Comparison of ENCODE assay signal across 8 mouse cellular contexts in the genomic region with DNA sequence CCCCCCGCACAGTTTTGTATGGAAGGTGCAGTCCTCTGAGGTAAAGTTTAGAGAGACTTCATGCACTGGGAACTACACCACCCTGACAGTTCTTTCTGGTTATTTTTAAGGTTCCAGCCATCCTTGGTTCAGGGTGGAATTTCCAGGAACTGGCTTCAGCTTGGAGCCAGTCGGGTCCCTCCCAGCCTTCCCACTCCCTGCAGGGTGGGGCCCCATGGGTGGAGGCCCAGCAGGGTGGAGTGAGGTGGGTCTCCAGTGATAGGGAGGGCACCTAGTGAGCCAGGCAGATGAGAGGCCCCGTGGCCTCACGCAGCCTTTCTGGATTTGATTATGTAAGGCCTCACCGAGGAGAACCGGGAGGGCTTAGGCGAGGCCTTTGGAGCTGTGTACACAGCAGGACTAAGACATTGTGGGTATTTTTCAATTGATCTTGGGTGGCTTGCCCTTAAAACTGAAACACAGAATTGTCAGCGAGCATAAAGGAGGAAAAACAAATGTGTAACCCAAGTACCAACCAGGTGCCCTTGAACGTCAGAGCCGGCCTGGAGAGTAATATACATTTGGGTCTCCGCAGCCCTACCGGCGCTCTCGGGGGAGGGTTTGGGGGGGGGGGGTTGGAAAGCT. TPM values are rescaled to one million over a fixed set of nuclear protein-coding genes. Genes with fewer than 3 reads are reported as not detected.
DNase-seq lines count a peak whose midpoint lies in the region; ATAC-seq and TF ChIP-seq lines count a peak whose summit lies in the region.

No protein-coding gene starts in this region.

- DNase-seq in right cerebral cortex, postnatal 25 days: peak; percentile 23
- DNase-seq in right cerebral cortex, postnatal 10 days (ENCODE audit: low spot score in 2 of 2): no peak
- DNase-seq in heart, adult 2 months: peak; percentile 84 to 86
- DNase-seq in kidney, adult 18-20 months: peak; percentile 76
- DNase-seq in lung, embryonic 14.5 days: peak; percentile 53
- DNase-seq in cerebellum, adult 18-20 months: no peak

- TF ChIP-seq CTCF in cortical plate, adult 2 months (IDR thresholded peaks at IDR 0.05; ENCODE audit: extremely low read depth, insufficient read depth, low read length): no peak
- no peak for TF ChIP-seq CTCF in heart, adult 2 months (IDR thresholded peaks at IDR 0.05)
- TF ChIP-seq CTCF in lung, embryonic 14.5 days (IDR thresholded peaks at IDR 0.05; ENCODE audit: low read depth): no peak
- TF ChIP-seq CTCF in small intestine, adult 2 months (IDR thresholded peaks at IDR 0.05; ENCODE audit: extremely low read depth, insufficient read length, insufficient replicate concordance, low read depth, low read length): no peak; the same call in 1 of the 2 replicates

- 0 out of 2 replicates have a peak, but pooled peaks cover 1% of the 10 kb centered on the region for H3K4me1 ChIP-seq in cortical plate, adult 2 months (ENCODE audit: control insufficient read depth, insufficient read depth, low read length)
- peaks cover 42% of the 10 kb centered on the region for H3K4me1 ChIP-seq in heart, adult 2 months (ENCODE audit: control insufficient read depth, insufficient read depth, low read length)
- peaks cover 48% of the 10 kb centered on the region for H3K4me1 ChIP-seq in lung, embryonic 14.5 days (ENCODE audit: insufficient read depth)
- peaks cover 42% of the 10 kb centered on the region for H3K4me1 ChIP-seq in small intestine, adult 2 months (ENCODE audit: control insufficient read depth, insufficient read depth, insufficient read length, low read length)

- peak; percentile 76 for ATAC-seq in lung, embryonic 14.5 days (ENCODE audit: insufficient read depth)

- H3K27me3 ChIP-seq in heart, adult 2 months (ENCODE audit: control insufficient read depth, insufficient read depth, low read length): no peaks in the 10 kb centered on the region
- no peaks in the 10 kb centered on the region for H3K27me3 ChIP-seq in lung, embryonic 14.5 days (ENCODE audit: insufficient read depth, low read length)
- H3K27me3 ChIP-seq in small intestine, adult 2 months (ENCODE audit: control insufficient read depth, insufficient read depth, low read length): no peaks in the 10 kb centered on the region

- TF ChIP-seq EP300 in heart, adult 2 months (IDR thresholded peaks at IDR 0.05; ENCODE audit: insufficient read depth, low read depth, low read length): no peak

- no peak for TF ChIP-seq POLR2A in cortical plate, adult 2 months (IDR thresholded peaks at IDR 0.05; ENCODE audit: extremely low read depth, insufficient read depth, low read length)
- peak; percentile 15; the same call in 1 of the 2 replicates for TF ChIP-seq POLR2A in heart, adult 2 months (IDR thresholded peaks at IDR 0.05; ENCODE audit: insufficient read depth, low read depth, low read length)
- TF ChIP-seq POLR2A in small intestine, adult 2 months (IDR thresholded peaks at IDR 0.05; ENCODE audit: low read depth, low read length): peak; percentile 45; the same call in 1 of the 2 replicates

- H3K4me3 ChIP-seq in cortical plate, adult 2 months (ENCODE audit: insufficient read depth, low read length): no peak overlapping the region
- H3K4me3 ChIP-seq in heart, adult 2 months: peak overlapping the region; percentile 50
- peak overlapping the region; percentile 23 for H3K4me3 ChIP-seq in lung, embryonic 14.5 days (ENCODE audit: low read depth, low read length)
- peak overlapping the region; percentile 21 for H3K4me3 ChIP-seq in small intestine, adult 2 months (ENCODE audit: low read depth, low read length)

- H3K36me3 ChIP-seq in heart, adult 2 months (ENCODE audit: control insufficient read depth, insufficient read depth, low read length): peaks cover 40% of the 10 kb centered on the region
- peaks cover 8% of the 10 kb centered on the region; the same call in 1 of the 2 replicates for H3K36me3 ChIP-seq in lung, embryonic 14.5 days (ENCODE audit: insufficient read depth)
- H3K36me3 ChIP-seq in small intestine, adult 2 months (ENCODE audit: control insufficient read depth, insufficient read depth, low read length): peaks cover 22% of the 10 kb centered on the region

- peaks cover 9% of the 10 kb centered on the region for H3K79me2 ChIP-seq in heart, adult 2 months (replicated peaks; ENCODE audit: control insufficient read depth, insufficient read depth, low read length)

- H3K9me3 ChIP-seq in lung, embryonic 14.5 days (ENCODE audit: low read depth, low read length): no peaks in the 10 kb centered on the region

- peak overlapping the region; percentile 59 for H3K4me2 ChIP-seq in lung, embryonic 14.5 days

- WGBS in heart, adult 2 months: 1% methylated on average over 14 of the region's 14 CpGs
- WGBS in lung, embryonic 14.5 days: 6% methylated on average over 13 of the region's 14 CpGs
- WGBS in small intestine, adult 2 months: 2% methylated on average over 14 of the region's 14 CpGs

- peak overlapping the region; percentile 76 for H3K9ac ChIP-seq in heart, adult 2 months (ENCODE audit: low read depth, low read length)
- peak overlapping the region; percentile 10 for H3K9ac ChIP-seq in lung, embryonic 14.5 days

- intact Hi-C loops in heart, adult 2 months (cut with DNase I): loop anchor here (1.0 to 2.0 kb wide), 2 partner anchors 129 to 523 kb away; no protein-coding TSS in a partner anchor

- peak overlapping the region; percentile 78 for H3K27ac ChIP-seq in cortical plate, adult 2 months (ENCODE audit: insufficient read depth, low read length)
- peak overlapping the region; percentile 99 for H3K27ac ChIP-seq in heart, adult 2 months
- peak overlapping the region; percentile 93 for H3K27ac ChIP-seq in lung, embryonic 14.5 days (ENCODE audit: low read depth)
- H3K27ac ChIP-seq in small intestine, adult 2 months (ENCODE audit: insufficient read depth, low read depth, low read length): peak overlapping the region; percentile 97

RNA-seq across cellular contexts. Expression of gene Klf3, which starts 8.4 kb away (rescaled TPM):
- polyA plus RNA-seq in cortical plate, adult 2 months (2012; rRNA removed): 18.7 TPM in 2 replicates
- 10 to 100 TPM; 41.4 to 46.6 TPM for total RNA-seq in heart, adult 2 months (2021)
- polyA plus RNA-seq in heart, adult 2 months (2012; rRNA removed): 34.3 and 41.8 TPM in 2 replicates
- polyA plus RNA-seq in lung, embryonic 14.5 days (2014; fragmentation: Nextera tagmentation; extraction: Ambion mirVana): 63.2 and 69.3 TPM in 2 replicates
- 52.4 and 170 TPM in 2 replicates for polyA plus RNA-seq in small intestine, adult 2 months (2012; rRNA removed)

Comparison
In these comparisons a context has a peak if more than half of its experiments do, and no peak if none do; other contexts are left out.
1. DNase-seq: peak in right cerebral cortex, postnatal 25 days (single experiment), heart, adult 2 months (2 of 2), kidney, adult 18-20 months (single experiment) and lung, embryonic 14.5 days (single experiment); none in right cerebral cortex, postnatal 10 days (0 of 2) and cerebellum, adult 18-20 months (0 of 2).
2. Peak in every context shown above with its lines, with median percentiles within 50 percentile points of each other: H3K27ac ChIP-seq.